Mouse (Mus musculus) CH12.LX (cell line): ENCODE measurements around the gene Pde4dip. TPM values are rescaled to one million over a fixed set of nuclear protein-coding genes. Genes with fewer than 3 reads are reported as not detected.

Experiments used
- DNase-seq: peaks from one replicate; pipeline ENCODE4 v3.0.0-alpha.2; 2013; ENCODE audit errors: extremely low read depth
- H3K27ac ChIP-seq: 2 replicates; pipeline ENCODE4 v1.5.1; 2012; ENCODE audit warnings: low read depth, mild to moderate bottlenecking, control low read depth, moderate library complexity; ENCODE audit not compliant: insufficient read depth
- H3K27me3 ChIP-seq: replicated peaks from 2 replicates; pipeline ENCODE3; 2012; ENCODE audit warnings: inconsistent platforms
- H3K36me3 ChIP-seq, 2 experiments: replicated peaks in 1 of 2; 2 replicates each; pipeline versions ENCODE3 to v1.6.1; 2012; ENCODE audit warnings: inconsistent platforms in 1 of 2, low read length in 1 of 2, mild to moderate bottlenecking in 1 of 2, mixed read lengths in 1 of 2, moderate library complexity in 1 of 2; ENCODE audit not compliant: control insufficient read depth in 1 of 2, insufficient read depth in 1 of 2
- H3K4me1 ChIP-seq, 2 experiments: 2 replicates each; pipeline ENCODE4 v1.6.1; 2012; ENCODE audit warnings: inconsistent platforms in 1 of 2, moderate library complexity in 1 of 2; ENCODE audit not compliant: insufficient read depth in 2 of 2, control insufficient read depth in 1 of 2
- H3K4me2 ChIP-seq: 2 replicates; pipeline ENCODE4 v1.6.1; 2012; ENCODE audit warnings: low read depth, mild to moderate bottlenecking, control low read depth; ENCODE audit not compliant: poor library complexity, insufficient read depth, severe bottlenecking
- H3K4me3 ChIP-seq, 3 experiments: fragments of 150-350 bp in 1 of 3; sonication (generic) in 1 of 3; replicated peaks in 1 of 3; 2 replicates each; pipeline versions ENCODE3 to v1.5.1; 2011 to 2012; ENCODE audit warnings: low read depth in 2 of 3, low read length in 2 of 3, mild to moderate bottlenecking in 2 of 3, moderate library complexity in 2 of 3, control low read depth in 1 of 3, improper control_type of control experiment in 1 of 3, inconsistent platforms in 1 of 3, mixed read lengths in 1 of 3; ENCODE audit not compliant: poor library complexity in 1 of 3
- H3K79me2 ChIP-seq: replicated peaks from 2 replicates; pipeline ENCODE4 v1.6.1; 2012; ENCODE audit warnings: mild to moderate bottlenecking, moderate library complexity; ENCODE audit not compliant: control insufficient read depth, poor library complexity, insufficient read depth, severe bottlenecking; ENCODE audit errors: extremely low read depth
- H3K9ac ChIP-seq: 2 replicates; pipeline ENCODE4 v1.6.1; 2012; ENCODE audit warnings: low read depth, mild to moderate bottlenecking, control low read depth, moderate library complexity; ENCODE audit not compliant: insufficient read depth
- H3K9me3 ChIP-seq: replicated peaks from 2 replicates; pipeline ENCODE3; 2012; ENCODE audit warnings: low read length, inconsistent platforms, mixed read lengths
- CHD1 ChIP-seq: IDR thresholded peaks from 2 replicates; pipeline ENCODE4 v1.6.1; 2012; ENCODE audit warnings: low read depth, low read length, improper control_type of control experiment, inconsistent platforms
- CHD2 ChIP-seq: IDR thresholded peaks from 2 replicates; pipeline ENCODE4 v1.6.1; 2011; ENCODE audit warnings: low read length, improper control_type of control experiment
- EP300 ChIP-seq: IDR thresholded peaks from 2 replicates; pipeline ENCODE4 v1.6.1; 2011; ENCODE audit warnings: low read length, improper control_type of control experiment
- ETS1 ChIP-seq: conservative IDR thresholded peaks from 2 replicates; pipeline ENCODE4 v1.6.1; 2012; ENCODE audit warnings: low read depth, mild to moderate bottlenecking, inconsistent platforms, low read length, improper control_type of control experiment, moderate library complexity
- JUN ChIP-seq: IDR thresholded peaks from 2 replicates; pipeline ENCODE4 v1.6.1; 2011; ENCODE audit warnings: low read depth, mild to moderate bottlenecking, low read length, improper control_type of control experiment, moderate library complexity; ENCODE audit not compliant: insufficient read depth
- JUND ChIP-seq: conservative IDR thresholded peaks from 2 replicates; pipeline ENCODE4 v1.6.1; 2011; ENCODE audit warnings: low read depth, low read length, improper control_type of control experiment
- KAT2A ChIP-seq: IDR thresholded peaks from 2 replicates; pipeline ENCODE4 v1.6.1; 2012; ENCODE audit warnings: low read length, improper control_type of control experiment, inconsistent platforms; ENCODE audit not compliant: insufficient replicate concordance
- MAFK ChIP-seq: IDR thresholded peaks from 2 replicates; pipeline ENCODE4 v1.6.1; 2011; ENCODE audit warnings: low read length, improper control_type of control experiment; ENCODE audit not compliant: insufficient replicate concordance
- MEF2A ChIP-seq: IDR thresholded peaks from 2 replicates; pipeline ENCODE4 v1.6.1; 2014; ENCODE audit warnings: low read depth, mild to moderate bottlenecking, inconsistent platforms, low read length, improper control_type of control experiment, borderline replicate concordance
- MYC ChIP-seq: IDR thresholded peaks from 2 replicates; pipeline ENCODE4 v1.6.1; 2011; ENCODE audit warnings: low read depth, mild to moderate bottlenecking, improper control_type of control experiment, low read length
- NRF1 ChIP-seq: IDR thresholded peaks from 2 replicates; pipeline ENCODE4 v1.6.1; 2014; ENCODE audit warnings: low read depth, mild to moderate bottlenecking, inconsistent platforms, low read length, improper control_type of control experiment, moderate library complexity
- POLR2AphosphoS2 ChIP-seq: IDR thresholded peaks from 2 replicates; pipeline ENCODE4 v1.6.1; 2011; ENCODE audit warnings: low read depth, low read length, improper control_type of control experiment
- RCOR1 ChIP-seq: conservative IDR thresholded peaks from 2 replicates; pipeline ENCODE4 v1.6.1; 2012; ENCODE audit warnings: low read depth, mild to moderate bottlenecking, inconsistent platforms, low read length, improper control_type of control experiment
- SMC3 ChIP-seq: IDR thresholded peaks from 2 replicates; pipeline ENCODE4 v1.6.1; 2011; ENCODE audit warnings: low read depth, low read length, improper control_type of control experiment
- TBP ChIP-seq: conservative IDR thresholded peaks from 2 replicates; pipeline ENCODE4 v1.6.1; 2011; ENCODE audit warnings: low read depth, low read length, improper control_type of control experiment
- USF1 ChIP-seq: IDR thresholded peaks from 2 replicates; pipeline ENCODE4 v1.6.1; 2014; ENCODE audit warnings: low read depth, mild to moderate bottlenecking, inconsistent platforms, low read length, improper control_type of control experiment
- ZC3H11A ChIP-seq: IDR thresholded peaks from 2 replicates; pipeline ENCODE4 v1.6.1; 2012; ENCODE audit warnings: low read depth, mild to moderate bottlenecking, inconsistent platforms, low read length, improper control_type of control experiment
- dilution Hi-C: fragments of 300-500 bp; cut with MboI; formaldehyde crosslinking; loops from 2 replicates; pipeline ENCODE4 v1.14.3; 2020; ENCODE audit warnings: low sequenced_read_pairs; ENCODE audit not compliant: extremely low pct_unique_long_range_greater_than_20kb, extremely low pct_ligation_motif_present
- in situ Hi-C: fragments of 300-500 bp; cut with MboI; formaldehyde crosslinking; loops from 3 replicates; pipeline ENCODE4 v1.14.3; 2019; ENCODE audit warnings: low sequenced_read_pairs, low pct_ligation_motif_present, low pct_unique_long_range_greater_than_20kb, mixed read lengths
- polyA plus RNA-seq: library from polyadenylated mRNA; unstranded; fragments of >175 nt; gene quantifications from 2 replicates; pipeline ENCODE4 v1.2.1, GENCODE M21; 2012; ENCODE audit warnings: low read depth; ENCODE audit not compliant: insufficient read length
- total RNA-seq, 2 experiments: library from RNA; depleted of rRNA; stranded (reverse); fragments of 300-350 nt in 1 of 2; fragments of >200 nt in 1 of 2; gene quantifications; 2 replicates each; pipeline ENCODE4 v1.2.3; 2012 to 2014

The Pde4dip gene
- total and polyA plus RNA-seq, 3 experiments = 12.4 to 21.7 (median 15.2) TPM

GRCm38 (mm10) chr3:97678416-97678815 lies 210.1 kb downstream of the Pde4dip start:
- no peak overlapping the region for H3K27ac ChIP-seq
- no peak overlapping the region for H3K4me2 ChIP-seq
- TF ChIP-seq RCOR1 (no peak), CHD1 (no peak), ZC3H11A (no peak), KAT2A (no peak), EP300 (no peak), SMC3 (no peak), NRF1 (no peak)
- no peaks in the 10 kb centered on the region for H3K9me3 ChIP-seq
- peaks cover 0 to under 1% of the 10 kb centered on the region in 2 experiments for H3K36me3 ChIP-seq
- DNase-seq = no peak
- no peaks in the 10 kb centered on the region for H3K27me3 ChIP-seq
- peaks cover 0 to 15% of the 10 kb centered on the region in 2 experiments; a peak in 2 of 4 replicates for H3K4me1 ChIP-seq
- dilution Hi-C loops (no loop called here), in situ Hi-C loops (loop anchor here (25.0 kb wide), 1 partner anchor 484 kb away; the partner anchor contains the start of gene Adam30)
- no peak overlapping the region for H3K9ac ChIP-seq
- H3K4me3 ChIP-seq = no peak overlapping the region
- no peaks in the 10 kb centered on the region for H3K79me2 ChIP-seq

- Histone ChIP-seq H3K9ac (no peak overlapping the region), H3K4me3 (no peak overlapping the region), H3K36me3 (peaks cover 0 to 6% of the 10 kb centered on the region in 2 experiments), H3K27me3 (no peaks in the 10 kb centered on the region), H3K9me3 (no peaks in the 10 kb centered on the region), H3K27ac (no peak overlapping the region), H3K4me2 (no peak overlapping the region), H3K4me1 (peaks cover 0 to 6% of the 10 kb centered on the region in 2 experiments; a peak in 2 of 4 replicates), H3K79me2 (no peaks in the 10 kb centered on the region)
- dilution Hi-C loops = no loop called here
- in situ Hi-C loops = loop anchor here (25.0 kb wide), 1 partner anchor 486 kb away; the partner anchor contains the start of gene Adam30
- no peak for DNase-seq
- no peak for TF ChIP-seq JUND
- TF ChIP-seq SMC3 = no peak
- no peak for TF ChIP-seq TBP
- no peak for TF ChIP-seq JUN
- TF ChIP-seq CHD2 = no peak
- no peak for TF ChIP-seq MAFK
- TF ChIP-seq POLR2AphosphoS2 = no peak
- TF ChIP-seq USF1 = no peak
- TF ChIP-seq MEF2A = no peak
- no peak for TF ChIP-seq RCOR1
- no peak for TF ChIP-seq KAT2A
- TF ChIP-seq ETS1 = no peak
- TF ChIP-seq NRF1 = no peak
- TF ChIP-seq MYC = no peak
Observed at GRCm38 (mm10) chr3:97676126-97676525, 212.4 kb downstream of the Pde4dip start.
